Mouse (Mus musculus) left cerebral cortex, adult 2 months (tissue): ENCODE results near the gene Esrrg. TPM values are rescaled to one million over a fixed set of nuclear protein-coding genes. Genes with fewer than 3 reads are reported as not detected.
A peak's percentile ranks its signal among the peaks of the same experiment; 100 is the strongest.

Experiments used
- DNase-seq, 2 experiments: peaks; one replicate each; pipeline ENCODE4 v3.0.0; 2021 to 2022; ENCODE audit warnings: low spot score in 2 of 2, mixed read lengths in 1 of 2; ENCODE audit errors: extremely low spot score in 1 of 2
- H3K27ac ChIP-seq: fragments of 200-600 bp; 2 replicates; pipeline ENCODE4 v1.8.1; 2022
- H3K4me3 ChIP-seq: fragments of 200-600 bp; 2 replicates; pipeline ENCODE4 v1.8.1; 2022
- CTCF ChIP-seq: fragments of 200-600 bp; IDR thresholded peaks from 2 replicates; pipeline ENCODE4 v1.8.1; 2022; ENCODE audit warnings: antibody characterized with exemption, mild to moderate bottlenecking, moderate library complexity
- intact Hi-C: fragments of 180-260 bp; cut with DNase I; formaldehyde crosslinking; loops from one replicate; pipeline ENCODE4 v1.15.1; 2025
- long read RNA-seq, 2 experiments: library from polyadenylated mRNA; stranded (forward); transcript quantifications; one replicate each; pipeline ENCODE4 v2.0.0; 2021; ENCODE audit warnings: borderline mapping rate in 2 of 2
- total RNA-seq, 2 experiments: library from RNA; stranded (reverse); gene quantifications; 2 replicates each; pipeline ENCODE4 v1.2.3; 2021

The Esrrg gene
- total RNA-seq: 10 to 100 TPM; 25.1 to 27.0 TPM
- long read RNA-seq, experiment 1, full-length matches to known transcripts: 1 of 18 reads
- long read RNA-seq, experiment 1, partial matches to known transcripts: 16 of 18 reads
- long read RNA-seq, experiment 1, other reads (novel, unspliced or antisense): 1 of 18 reads
- long read RNA-seq, experiment 2, full-length matches to known transcripts: 2 of 23 reads
- long read RNA-seq, experiment 2, partial matches to known transcripts: 16 of 23 reads
- long read RNA-seq, experiment 2, other reads (novel, unspliced or antisense): 5 of 23 reads

DNA sequence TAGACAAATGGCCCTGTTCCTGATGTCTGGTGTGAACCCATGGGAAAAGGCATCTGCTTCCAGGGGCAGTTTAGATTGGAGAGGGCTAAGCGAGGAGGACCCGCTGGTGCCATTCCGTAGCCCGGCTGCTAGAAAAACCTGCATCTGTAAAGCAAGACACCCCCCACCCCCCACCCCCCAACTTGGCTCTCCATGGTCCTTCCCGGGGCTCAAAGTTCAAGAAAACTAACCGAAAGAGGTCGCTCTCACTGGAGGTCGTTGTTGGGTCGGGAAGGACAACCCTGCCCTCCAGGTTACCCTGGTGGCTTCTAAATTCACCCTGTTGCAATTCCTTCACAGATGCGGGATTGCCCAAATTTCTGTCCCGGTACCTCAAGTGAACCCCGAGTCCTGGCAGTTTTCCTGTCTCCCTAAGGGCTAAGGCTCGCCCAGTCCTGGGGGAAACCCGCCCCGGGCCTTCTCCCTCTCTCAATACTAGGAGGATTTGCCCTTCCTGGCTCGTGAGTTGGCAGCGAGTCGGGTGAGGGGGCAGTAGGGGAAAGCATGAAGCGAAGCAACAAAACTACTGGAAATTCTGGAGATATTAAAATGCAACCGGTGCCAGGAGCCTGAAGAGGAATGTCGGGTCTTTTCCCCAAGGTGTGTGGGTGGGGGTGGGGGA, at the start of gene Esrrg:
TSS of gene Esrrg (plus strand) at position 531 of the 661 bp plus-strand sequence.
- DNase-seq: no peak
- Histone ChIP-seq H3K27ac (no peak within 1 kb of the TSS), H3K4me3 (peak within 1 kb of the TSS; percentile 48)
- intact Hi-C loops: loop anchor here (10.0 kb wide), 1 partner anchor 366 kb away; no protein-coding TSS in a partner anchor
- TF ChIP-seq CTCF: no peak

DNA sequence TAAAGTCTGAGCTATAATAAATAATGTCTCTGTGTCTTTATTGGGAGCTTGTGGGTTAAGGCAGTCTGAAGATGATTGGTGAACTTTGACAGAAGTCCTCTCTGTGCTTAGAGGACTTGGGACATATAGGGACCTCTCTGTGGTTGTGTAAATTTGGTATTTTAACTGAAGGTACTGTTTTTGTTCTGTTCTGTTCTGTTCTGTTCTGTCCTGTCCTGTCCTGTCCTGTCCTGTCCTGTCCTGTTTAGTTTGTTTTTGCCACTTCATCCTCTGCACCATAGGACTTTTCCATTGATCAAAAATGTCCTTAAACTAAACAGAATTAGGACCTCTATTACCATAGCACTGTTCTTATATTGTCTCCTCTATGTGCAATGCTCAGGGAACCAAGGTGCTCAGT, 24.6 kb upstream of the Esrrg start:
- no peak for DNase-seq
- Histone ChIP-seq H3K4me3 (no peak overlapping the region), H3K27ac (no peak overlapping the region)
- intact Hi-C loops: no loop called here
- TF ChIP-seq CTCF: no peak

DNA sequence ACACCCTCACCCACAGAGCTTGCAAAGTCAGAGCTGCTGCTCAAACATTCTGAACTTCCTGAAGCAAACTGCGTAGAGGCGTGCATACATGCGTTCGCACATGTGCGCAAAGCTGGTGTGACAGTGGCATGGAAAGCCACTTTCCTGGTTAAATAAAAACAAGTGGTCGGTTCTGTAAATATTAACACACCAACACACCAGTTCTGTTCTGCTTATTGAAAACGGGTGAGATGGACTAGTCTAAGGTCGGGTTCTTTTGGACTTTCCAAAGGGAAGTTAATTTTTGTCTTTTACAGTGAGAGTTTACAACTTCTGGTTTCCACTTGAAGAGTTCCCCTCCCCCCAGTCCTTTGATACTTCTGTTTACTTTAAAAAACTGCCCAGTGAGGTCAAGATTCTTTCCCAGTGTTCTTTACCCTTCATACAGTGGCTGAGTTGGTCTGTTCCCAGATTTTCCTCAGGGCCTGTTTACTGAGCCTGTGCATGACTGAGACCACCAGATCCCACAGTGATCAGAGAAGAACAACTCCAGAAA, 22.0 kb upstream of the Esrrg start:
- intact Hi-C loops: no loop called here
- DNase-seq: no peak
- no peak for TF ChIP-seq CTCF
- H3K4me3 ChIP-seq: no peak overlapping the region
- H3K27ac ChIP-seq: no peak overlapping the region

DNA sequence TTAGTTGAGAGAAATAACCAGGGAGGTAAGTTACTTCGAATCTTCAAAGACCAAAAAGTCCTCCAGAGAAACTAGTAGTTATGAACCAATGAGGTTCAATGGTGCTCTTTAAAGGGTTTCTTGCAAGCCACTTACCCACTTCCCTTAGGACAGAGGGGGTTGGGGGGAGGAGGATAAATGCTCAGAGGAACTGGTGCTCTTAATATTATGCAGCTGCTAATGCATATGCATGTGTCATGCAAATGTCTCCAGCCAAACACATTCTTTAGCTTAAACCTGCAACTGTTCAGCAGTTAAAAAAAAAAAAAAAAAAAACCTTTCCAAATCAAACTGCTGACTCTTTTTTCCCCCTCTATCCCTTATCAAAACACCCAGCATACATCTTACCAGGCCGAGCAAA, 5.6 kb upstream of the Esrrg start:
- no peak for TF ChIP-seq CTCF
- no peak overlapping the region for H3K27ac ChIP-seq
- intact Hi-C loops: loop anchor here (10.0 kb wide), 1 partner anchor 372 kb away; no protein-coding TSS in a partner anchor
- no peak overlapping the region for H3K4me3 ChIP-seq
- DNase-seq: no peak

DNA sequence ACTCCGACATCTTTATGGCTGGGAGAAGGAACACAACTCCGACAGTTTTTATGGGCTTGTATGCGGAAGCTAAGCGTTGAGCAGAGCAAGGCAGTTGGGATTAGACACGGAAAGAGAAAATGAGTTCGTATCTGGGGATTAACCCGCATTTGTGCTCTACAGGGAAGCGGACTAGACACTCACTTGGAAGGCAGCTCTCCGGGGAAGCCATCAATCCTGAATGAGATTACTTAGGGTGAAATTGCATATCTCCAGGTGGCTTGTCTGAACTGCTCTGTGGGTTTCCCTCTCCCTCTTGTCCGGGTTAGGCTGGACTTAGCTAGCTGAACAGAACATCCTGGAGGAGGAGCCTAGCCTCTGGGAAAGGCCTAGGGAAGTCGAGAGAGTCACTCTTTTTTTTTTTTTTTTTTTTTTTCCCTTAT, 4.5 kb upstream of the Esrrg start:
- no peak for TF ChIP-seq CTCF
- intact Hi-C loops: loop anchor here (10.0 kb wide), 1 partner anchor 371 kb away; no protein-coding TSS in a partner anchor
- Histone ChIP-seq H3K27ac (no peak overlapping the region), H3K4me3 (no peak overlapping the region)
- no peak for DNase-seq

DNA sequence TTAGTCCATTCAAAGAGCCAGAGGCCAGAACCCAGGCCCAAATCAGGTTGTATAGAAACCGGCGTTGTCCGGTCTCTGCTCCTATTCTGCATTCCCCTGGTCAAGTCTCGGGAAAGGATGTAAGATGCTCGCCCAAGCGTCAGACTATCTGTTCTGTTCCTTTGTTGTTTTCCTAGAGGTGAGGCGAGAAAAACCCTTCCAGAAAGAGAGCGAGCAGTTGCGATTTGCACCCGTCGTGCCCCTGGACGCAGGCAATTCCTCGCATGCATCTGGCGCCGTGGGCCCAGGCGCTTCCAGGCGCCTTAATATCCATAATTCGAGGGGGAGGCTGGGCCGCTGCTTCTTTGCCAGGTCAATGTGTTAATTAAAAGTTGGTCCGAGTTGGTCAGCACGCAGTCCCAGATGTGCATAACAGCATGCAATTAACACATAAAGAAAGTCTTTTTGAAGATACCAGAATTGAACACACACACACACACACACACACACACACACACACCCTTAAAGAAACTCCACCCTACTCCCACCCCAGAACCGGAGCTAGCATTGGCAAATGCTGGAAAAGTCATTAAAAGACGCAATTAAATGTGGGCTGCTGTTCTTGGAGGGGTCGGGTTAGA, 3.8 kb upstream of the Esrrg start:
- H3K4me3 ChIP-seq: no peak overlapping the region
- intact Hi-C loops: loop anchor here (10.0 kb wide), 1 partner anchor 370 kb away; no protein-coding TSS in a partner anchor
- DNase-seq: no peak
- no peak overlapping the region for H3K27ac ChIP-seq
- TF ChIP-seq CTCF: no peak

DNA sequence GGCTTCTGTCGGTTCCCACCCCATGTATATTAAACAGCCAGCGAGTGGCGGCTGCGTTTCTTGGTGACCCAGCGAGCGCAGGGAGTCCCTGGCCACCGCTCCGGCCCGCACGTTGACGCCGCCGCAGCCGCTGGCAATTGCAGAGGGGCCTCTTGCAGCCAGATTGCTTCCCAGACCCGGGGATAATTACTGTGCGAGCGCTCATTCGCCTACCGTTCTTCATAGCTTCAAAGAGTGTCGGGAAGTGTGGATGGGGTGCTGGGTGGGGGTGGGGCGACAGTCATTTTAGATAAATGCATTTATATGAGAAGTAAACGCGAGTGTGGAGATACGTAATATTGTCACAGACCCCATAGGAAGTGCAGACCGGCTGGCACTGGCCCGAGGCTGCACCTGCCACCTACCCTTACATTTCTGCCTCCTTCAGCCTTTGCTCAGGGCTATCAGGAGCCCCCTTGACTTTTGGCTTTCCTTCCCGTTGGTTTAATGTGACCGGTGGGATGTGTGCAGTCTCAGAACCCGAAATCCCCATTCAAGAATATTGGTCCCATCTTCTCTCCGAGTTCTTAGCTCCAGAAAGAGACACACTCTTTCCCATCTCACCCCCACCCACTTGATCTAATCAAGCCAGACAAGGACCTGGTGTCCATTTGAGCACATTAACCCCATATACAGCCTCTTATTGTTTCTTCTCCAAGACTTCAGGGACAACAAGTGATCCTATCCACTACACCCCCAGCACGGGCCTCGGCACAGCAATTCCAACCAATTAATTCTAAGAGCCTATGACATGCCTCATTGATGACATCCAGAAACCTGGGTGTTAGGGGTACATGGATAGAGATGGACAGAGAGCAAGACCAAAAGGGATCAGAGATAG, 3.0 kb upstream of the Esrrg start:
- no peak overlapping the region for H3K27ac ChIP-seq
- intact Hi-C loops: loop anchor here (10.0 kb wide), 1 partner anchor 369 kb away; no protein-coding TSS in a partner anchor
- no peak overlapping the region for H3K4me3 ChIP-seq
- no peak for TF ChIP-seq CTCF
- DNase-seq: no peak

DNA sequence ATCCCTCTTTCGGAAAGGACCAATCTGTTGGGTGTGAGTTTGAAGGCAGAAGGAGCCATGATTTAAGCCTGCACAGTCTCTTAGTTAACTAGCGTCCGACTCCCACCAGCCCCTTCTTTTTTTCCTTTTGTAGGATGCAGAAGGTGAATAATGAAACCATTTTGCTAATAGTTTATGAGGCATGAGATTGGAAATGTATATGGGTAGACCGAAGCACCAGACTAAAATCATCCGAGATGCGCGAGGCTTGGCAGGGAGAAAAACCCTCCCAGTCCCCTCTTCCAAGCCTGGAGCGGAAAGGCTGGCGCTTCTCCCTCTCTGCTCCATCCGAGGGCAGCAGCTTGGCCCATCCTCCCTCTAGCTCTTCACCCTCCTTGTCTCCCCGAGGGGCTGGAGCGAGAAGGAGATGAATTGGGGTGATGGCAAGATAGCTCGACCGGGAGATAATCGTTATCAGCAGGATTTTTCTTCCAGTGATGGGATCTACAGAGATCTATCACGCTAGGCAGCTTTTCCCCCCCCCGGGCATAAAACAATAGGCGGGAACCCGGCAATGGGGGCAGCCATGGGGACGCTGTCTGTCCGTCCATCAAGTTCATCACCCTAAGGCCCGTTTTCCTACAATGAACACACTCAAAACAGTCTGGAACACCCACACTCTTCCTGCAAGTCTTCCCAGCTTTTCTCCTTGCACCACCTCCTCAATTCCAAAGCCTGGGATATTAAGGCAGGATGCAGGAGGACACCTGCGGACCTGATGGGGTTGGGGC, 2.1 kb upstream of the Esrrg start:
- DNase-seq: no peak

DNA sequence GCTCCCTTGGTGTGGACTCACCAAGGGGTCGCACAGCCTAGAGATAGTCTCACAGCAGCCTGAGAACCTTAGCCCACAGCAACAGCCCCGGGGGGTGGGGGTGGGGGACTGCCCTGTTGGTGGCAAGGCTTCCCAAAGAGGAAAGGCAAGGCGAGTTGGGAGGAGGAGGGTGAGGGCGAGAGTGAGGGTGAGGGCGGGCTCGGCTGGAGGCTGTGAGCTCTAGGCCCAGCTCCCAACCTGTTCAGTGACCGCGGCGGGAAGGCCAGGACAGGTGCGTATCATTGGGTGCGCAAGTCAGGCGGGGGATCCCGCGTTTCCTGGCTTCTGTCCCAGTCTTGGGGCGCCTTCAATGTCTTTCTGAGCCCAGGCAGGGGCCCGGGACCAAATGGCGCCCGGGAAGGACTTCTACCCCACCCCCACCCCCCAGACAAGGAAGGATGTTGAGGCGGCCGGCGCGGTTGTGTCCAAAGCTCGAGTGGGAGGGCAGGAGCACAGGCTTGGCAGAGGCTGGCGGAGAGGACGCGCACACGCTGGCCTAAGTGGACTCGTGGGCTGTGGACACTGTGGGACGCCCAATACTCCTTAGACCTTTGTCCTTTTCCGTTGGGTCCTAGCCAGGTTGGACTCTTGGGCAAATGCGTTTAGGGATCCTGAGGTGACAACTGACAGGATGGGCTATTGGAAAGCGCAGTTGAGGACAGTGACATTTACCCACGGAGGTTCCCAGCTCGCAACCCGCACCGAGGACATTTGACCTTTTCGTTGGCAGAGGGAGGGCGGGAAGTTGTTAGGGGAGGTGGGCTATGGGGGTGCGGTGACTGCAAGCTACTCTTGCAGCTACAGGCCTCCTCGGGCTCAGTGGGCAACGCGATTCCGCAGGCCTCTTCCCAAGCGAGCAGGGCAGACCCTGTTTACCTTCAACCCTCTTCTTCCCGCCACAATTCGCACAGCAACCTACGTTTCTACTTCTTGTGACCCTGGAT, 1.2 kb upstream of the Esrrg start:
- no peak overlapping the region for H3K4me3 ChIP-seq
- TF ChIP-seq CTCF: no peak
- intact Hi-C loops: loop anchor here (10.0 kb wide), 1 partner anchor 367 kb away; no protein-coding TSS in a partner anchor
- H3K27ac ChIP-seq: no peak overlapping the region
- no peak for DNase-seq

More for the DNA sequence above, 2.1 kb upstream of the Esrrg start:
- no peak for TF ChIP-seq CTCF
- no peak overlapping the region for H3K27ac ChIP-seq
- intact Hi-C loops: loop anchor here (10.0 kb wide), 1 partner anchor 368 kb away; no protein-coding TSS in a partner anchor
- H3K4me3 ChIP-seq: no peak overlapping the region
